Mouse (Mus musculus) midbrain, embryonic 16.5 days (tissue): Measurements from ENCODE around the gene Ube2g2. TPM values are rescaled to one million over a fixed set of nuclear protein-coding genes. Genes with fewer than 3 reads are reported as not detected.

Experiments
- ATAC-seq: fragments of 200-750 bp; cut with Nextera tagmentation; 2 replicates; pipeline ENCODE4 v1.8.0; 2017; ENCODE audit warnings: moderate TSS enrichment
- H3K27ac ChIP-seq: fragments of 300-500 bp; sonication (generic); 2 replicates; pipeline ENCODE4 v1.5.1; 2014; ENCODE audit warnings: mild to moderate bottlenecking, low read length, mixed read lengths
- H3K27me3 ChIP-seq: fragments of 300-500 bp; sonication (generic); 2 replicates; pipeline ENCODE4 v1.6.1; 2014; ENCODE audit warnings: low read depth, low read length, mixed read lengths; ENCODE audit not compliant: control insufficient read depth, insufficient read depth
- H3K36me3 ChIP-seq: fragments of 300-500 bp; sonication (generic); 2 replicates; pipeline ENCODE4 v1.6.1; 2014; ENCODE audit warnings: mild to moderate bottlenecking, low read length, moderate library complexity, mixed read lengths; ENCODE audit not compliant: control insufficient read depth, insufficient read depth
- H3K4me1 ChIP-seq: fragments of 300-500 bp; sonication (generic); 2 replicates; pipeline ENCODE4 v1.6.1; 2014; ENCODE audit warnings: mild to moderate bottlenecking, low read length, mixed read lengths; ENCODE audit not compliant: control insufficient read depth, insufficient read depth
- H3K4me2 ChIP-seq: fragments of 300-500 bp; sonication (generic); 2 replicates; pipeline ENCODE4 v1.6.1; 2014; ENCODE audit warnings: mild to moderate bottlenecking, low read length, mixed read lengths
- H3K4me3 ChIP-seq: fragments of 300-500 bp; sonication (generic); 2 replicates; pipeline ENCODE4 v1.5.1; 2014; ENCODE audit warnings: low read depth, mild to moderate bottlenecking, low read length, moderate library complexity, mixed read lengths
- H3K9ac ChIP-seq: fragments of 300-500 bp; sonication (generic); 2 replicates; pipeline ENCODE4 v1.6.1; 2014; ENCODE audit warnings: low read depth, low read length, mixed read lengths
- H3K9me3 ChIP-seq: fragments of 300-500 bp; sonication (generic); replicated peaks from 2 replicates; pipeline ENCODE4 v1.6.1; 2014; ENCODE audit warnings: mild to moderate bottlenecking, low read length, mixed read lengths; ENCODE audit not compliant: control insufficient read depth, poor library complexity, severe bottlenecking
- WGBS: fragments of 180-500 bp; shearing (Covaris S2); extraction: QIAGEN DNeasy Blood & Tissue Kit; methylation state at CpG from one replicate; pipeline ENCODE4 v1.1.7; 2014; 5-methylcytosine and 5-hydroxymethylcytosine counted together
- polyA plus RNA-seq: library from polyadenylated mRNA; unstranded; fragments of >200 nt; fragmentation: Nextera tagmentation; extraction: Ambion mirVana; gene quantifications from 2 replicates; pipeline ENCODE4 v1.2.1, GENCODE M21; 2015

The Ube2g2 gene
- polyA plus RNA-seq, 1 experiment from 2014 or later, result 80.9 TPM

DNA sequence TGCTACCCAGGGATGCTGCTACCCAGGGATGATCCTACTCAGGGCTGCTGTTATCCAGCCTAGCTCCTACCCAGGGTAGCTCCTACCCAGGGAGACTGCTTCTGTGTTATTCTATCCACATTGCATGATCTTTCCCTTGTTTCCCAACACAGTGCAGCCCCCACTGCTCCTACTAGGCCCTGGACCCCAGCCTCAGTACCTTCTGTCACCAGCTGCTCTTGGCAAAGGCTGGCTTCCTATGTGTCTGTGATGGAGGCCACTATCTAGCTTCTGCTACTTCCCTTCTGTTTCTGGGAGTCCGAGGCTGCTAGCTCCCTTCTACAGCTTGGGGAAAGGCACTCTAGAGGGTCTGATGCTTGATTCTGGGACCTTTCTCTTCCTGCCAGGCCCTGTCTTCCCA, 25.4 kb downstream of the Ube2g2 start:
- Histone ChIP-seq H3K4me1 (no peaks in the 10 kb centered on the region), H3K9me3 (no peaks in the 10 kb centered on the region), H3K4me3 (no peak overlapping the region), H3K9ac (no peak overlapping the region), H3K27me3 (no peaks in the 10 kb centered on the region), H3K36me3 (peaks cover 14% of the 10 kb centered on the region), H3K27ac (no peak overlapping the region), H3K4me2 (no peak overlapping the region)
- no peak for ATAC-seq
- 88% methylated on average over 1 of the region's 1 CpGs for WGBS

DNA sequence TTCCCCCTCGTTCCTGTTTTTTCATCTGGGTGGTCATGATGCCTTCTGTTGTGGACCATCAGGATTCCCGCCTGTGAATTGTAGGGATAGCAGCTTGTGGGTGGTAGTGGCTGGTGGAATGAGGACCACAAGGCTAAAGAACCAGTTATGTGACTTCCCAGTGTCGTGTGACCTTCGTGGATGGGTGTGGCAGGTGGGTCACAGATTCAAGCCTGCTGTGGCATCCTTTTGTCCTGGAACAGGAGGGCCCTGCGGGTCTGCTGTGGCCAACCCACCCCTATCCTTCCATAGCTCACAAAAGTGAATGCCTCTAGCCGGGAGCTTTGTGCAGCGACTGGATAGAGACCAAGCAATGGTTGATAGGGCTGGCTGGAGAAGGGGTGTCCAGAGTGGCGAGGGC, 25.8 kb downstream of the Ube2g2 start:
- Histone ChIP-seq H3K9me3 (no peaks in the 10 kb centered on the region), H3K9ac (no peak overlapping the region), H3K4me3 (no peak overlapping the region), H3K27me3 (no peaks in the 10 kb centered on the region), H3K36me3 (peaks cover 14% of the 10 kb centered on the region), H3K4me2 (no peak overlapping the region), H3K4me1 (no peaks in the 10 kb centered on the region), H3K27ac (no peak overlapping the region)
- ATAC-seq, result no peak
- WGBS, result 82% methylated on average over 8 of the region's 8 CpGs

DNA sequence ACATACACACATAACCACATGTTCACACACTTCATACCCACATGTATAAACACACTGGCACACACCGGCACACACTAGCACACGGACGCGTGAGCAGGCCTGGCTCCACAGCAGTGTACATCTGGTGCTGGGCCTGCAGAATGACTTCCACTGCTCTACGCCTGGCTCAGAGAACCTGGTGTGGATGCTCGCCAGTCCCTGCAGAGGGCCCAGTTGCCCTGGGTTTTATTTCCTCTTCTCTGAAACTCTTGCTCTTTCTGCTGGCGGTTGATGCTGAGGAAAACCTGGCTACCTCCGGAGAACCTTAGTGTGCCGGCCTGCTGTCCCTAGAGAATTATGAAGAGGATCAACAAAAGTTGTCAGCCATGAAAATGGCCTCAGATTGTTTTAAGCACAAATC, 30.0 kb downstream of the Ube2g2 start:
- no peaks in the 10 kb centered on the region for H3K4me1 ChIP-seq
- no peaks in the 10 kb centered on the region for H3K36me3 ChIP-seq
- H3K4me2 ChIP-seq, result no peak overlapping the region
- no peaks in the 10 kb centered on the region for H3K27me3 ChIP-seq
- H3K27ac ChIP-seq, result no peak overlapping the region
- ATAC-seq, result no peak
- 86% methylated on average over 9 of the region's 9 CpGs for WGBS
- no peaks in the 10 kb centered on the region for H3K9me3 ChIP-seq
- H3K9ac ChIP-seq, result no peak overlapping the region
- no peak overlapping the region for H3K4me3 ChIP-seq

DNA sequence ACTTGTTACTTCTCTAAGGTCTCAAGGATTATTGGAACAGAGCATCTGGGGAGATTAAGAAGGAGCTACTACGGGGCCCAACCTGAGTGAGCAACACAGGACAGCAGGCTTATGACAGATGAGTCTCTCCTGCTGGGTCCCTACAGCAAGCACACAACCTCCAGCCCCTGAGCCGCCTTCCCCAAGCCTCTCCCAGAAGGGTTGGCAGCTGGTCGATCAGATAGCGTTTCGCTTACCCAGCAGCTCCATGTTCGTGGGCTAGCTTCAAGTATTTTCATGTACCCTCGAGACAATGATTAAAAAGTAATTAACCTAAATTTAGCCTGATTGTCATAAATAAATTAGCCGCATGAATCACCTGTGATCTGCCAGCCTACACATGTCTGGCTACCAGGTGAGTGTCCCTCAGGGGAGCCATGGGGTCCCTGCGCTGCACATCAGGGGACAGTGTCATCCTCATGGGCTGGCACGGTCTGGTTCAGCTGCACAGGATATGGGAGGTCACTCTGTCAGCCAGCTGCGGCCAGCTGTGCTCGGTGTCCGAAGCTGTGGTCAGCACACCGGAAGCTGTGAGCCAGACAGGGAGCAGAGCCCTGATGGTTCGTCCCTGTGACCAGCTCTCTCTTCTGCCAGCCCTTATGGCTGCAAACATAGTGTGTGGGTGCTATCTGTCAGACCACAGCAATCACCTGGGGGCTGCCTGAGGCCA, 36.4 kb downstream of the Ube2g2 start:
- Histone ChIP-seq H3K36me3 (no peaks in the 10 kb centered on the region), H3K4me2 (no peak overlapping the region), H3K4me1 (no peaks in the 10 kb centered on the region), H3K4me3 (no peak overlapping the region), H3K9me3 (no peaks in the 10 kb centered on the region), H3K27ac (no peak overlapping the region), H3K27me3 (no peaks in the 10 kb centered on the region), H3K9ac (no peak overlapping the region)
- ATAC-seq, result no peak
- WGBS, result 75% methylated on average over 15 of the region's 15 CpGs

DNA sequence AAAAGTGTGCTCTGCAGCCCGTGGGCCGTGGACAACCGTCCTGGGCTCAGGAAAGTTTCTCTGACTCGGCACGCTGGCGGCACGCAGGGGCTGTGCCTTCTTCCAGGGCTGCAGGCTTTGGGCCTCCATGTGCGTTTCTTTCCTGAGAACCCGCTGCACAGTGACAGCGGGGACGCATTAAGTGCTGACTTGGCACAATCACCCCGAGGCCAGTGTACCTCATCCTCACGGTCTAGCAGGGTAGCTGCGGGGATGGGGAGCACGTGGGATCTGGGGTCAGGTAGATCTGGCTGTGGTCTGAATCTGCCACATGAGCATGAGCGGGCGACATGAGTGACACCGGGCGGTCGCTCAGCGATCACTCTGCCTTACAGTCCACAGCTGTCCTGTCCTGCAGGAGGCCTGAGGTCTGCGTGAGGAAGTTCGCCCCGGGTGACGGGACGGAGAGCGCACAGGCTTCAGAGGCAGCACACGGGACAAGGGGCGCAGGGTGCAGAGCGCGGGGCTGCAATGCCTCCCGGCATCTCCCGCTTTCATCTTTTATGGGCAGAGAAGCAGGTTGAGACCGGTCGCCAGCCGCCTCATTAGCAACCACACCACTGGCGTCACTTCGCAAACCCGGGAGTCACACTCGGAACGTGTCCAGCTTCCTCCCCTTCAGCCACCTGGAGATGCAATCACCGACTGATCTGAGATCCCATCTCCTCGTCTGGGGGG, 42.0 kb downstream of the Ube2g2 start:
- Histone ChIP-seq H3K4me3 (no peak overlapping the region), H3K4me2 (no peak overlapping the region), H3K27ac (no peak overlapping the region), H3K9me3 (no peaks in the 10 kb centered on the region), H3K9ac (no peak overlapping the region), H3K27me3 (no peaks in the 10 kb centered on the region), H3K36me3 (no peaks in the 10 kb centered on the region), H3K4me1 (no peaks in the 10 kb centered on the region)
- 61% methylated on average over 43 of the region's 43 CpGs for WGBS
- ATAC-seq, result no peak

DNA sequence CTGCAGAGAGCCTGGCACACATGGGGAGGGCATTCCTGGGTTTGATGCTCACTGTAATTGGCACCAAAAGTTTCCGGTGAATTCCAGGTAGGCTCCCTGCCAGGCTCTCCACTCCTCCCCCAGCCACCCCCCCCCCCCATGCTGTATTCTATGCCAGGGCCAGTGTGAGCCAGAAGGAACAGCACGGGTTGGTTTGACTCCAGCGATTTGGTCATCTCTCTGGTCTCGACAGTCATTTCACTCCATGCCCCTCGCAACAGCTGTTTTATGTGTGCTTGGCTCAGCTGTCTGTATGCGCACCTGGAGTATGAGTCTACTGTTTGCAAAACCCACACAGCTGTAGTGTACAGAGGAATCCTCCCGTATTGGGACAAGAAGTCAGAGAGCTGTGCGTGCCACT, 44.3 kb downstream of the Ube2g2 start:
- no peaks in the 10 kb centered on the region for H3K9me3 ChIP-seq
- H3K4me1 ChIP-seq, result no peaks in the 10 kb centered on the region
- H3K9ac ChIP-seq, result no peak overlapping the region
- H3K4me3 ChIP-seq, result no peak overlapping the region
- H3K27ac ChIP-seq, result no peak overlapping the region
- no peaks in the 10 kb centered on the region for H3K36me3 ChIP-seq
- WGBS, result 78% methylated on average over 8 of the region's 8 CpGs
- no peaks in the 10 kb centered on the region for H3K27me3 ChIP-seq
- no peak overlapping the region for H3K4me2 ChIP-seq
- no peak for ATAC-seq

DNA sequence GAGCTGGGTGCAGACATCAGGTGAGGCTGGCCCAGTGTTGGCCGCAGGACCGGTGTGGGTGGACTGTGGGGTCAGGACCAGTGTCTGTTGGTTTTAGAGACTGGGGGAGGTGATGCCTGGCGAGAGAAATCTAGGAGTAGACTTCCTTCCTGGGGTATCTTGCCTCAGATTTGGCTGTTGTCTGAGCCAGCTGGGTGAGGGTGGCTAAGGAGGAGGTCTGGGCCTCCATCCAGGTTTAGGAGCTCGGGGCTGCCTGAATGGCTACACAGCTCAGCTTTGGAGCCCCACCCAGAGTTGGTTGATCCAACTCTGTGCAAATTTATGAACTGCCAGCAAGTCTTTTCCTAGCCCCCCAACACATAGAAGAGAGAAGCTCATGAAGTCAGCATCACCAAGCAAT, 45.3 kb downstream of the Ube2g2 start:
- H3K9ac ChIP-seq, result no peak overlapping the region
- 86% methylated on average over 4 of the region's 4 CpGs for WGBS
- no peak overlapping the region for H3K4me3 ChIP-seq
- no peaks in the 10 kb centered on the region for H3K4me1 ChIP-seq
- no peaks in the 10 kb centered on the region for H3K9me3 ChIP-seq
- no peaks in the 10 kb centered on the region for H3K36me3 ChIP-seq
- H3K4me2 ChIP-seq, result no peak overlapping the region
- H3K27ac ChIP-seq, result no peak overlapping the region
- no peak for ATAC-seq
- no peaks in the 10 kb centered on the region for H3K27me3 ChIP-seq

DNA sequence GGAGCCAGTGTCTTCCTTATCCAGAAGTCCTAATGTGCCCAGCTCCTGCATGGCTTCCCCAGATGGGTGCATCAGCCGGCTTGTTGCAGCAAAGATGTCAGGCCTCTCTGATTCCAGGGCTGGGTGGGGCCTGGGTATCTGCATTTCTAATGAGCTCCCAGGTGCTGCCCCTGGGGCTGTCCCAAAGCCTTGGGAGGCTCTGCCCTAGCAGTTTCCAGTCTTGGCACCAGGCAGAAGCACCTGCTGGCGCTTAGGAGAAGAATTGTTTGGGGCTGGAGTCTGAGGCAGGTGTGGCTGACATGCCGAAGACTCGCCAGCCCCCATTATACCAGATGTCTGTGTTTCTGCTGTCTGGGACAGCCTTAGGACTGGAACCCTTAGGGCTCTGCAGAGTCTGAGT, 48.6 kb downstream of the Ube2g2 start:
- no peaks in the 10 kb centered on the region for H3K27me3 ChIP-seq
- H3K4me1 ChIP-seq, result no peaks in the 10 kb centered on the region
- H3K9me3 ChIP-seq, result no peaks in the 10 kb centered on the region
- H3K27ac ChIP-seq, result no peak overlapping the region
- no peak overlapping the region for H3K4me3 ChIP-seq
- H3K36me3 ChIP-seq, result no peaks in the 10 kb centered on the region
- no peak for ATAC-seq
- WGBS, result 74% methylated on average over 4 of the region's 4 CpGs
- H3K4me2 ChIP-seq, result no peak overlapping the region
- no peak overlapping the region for H3K9ac ChIP-seq

DNA sequence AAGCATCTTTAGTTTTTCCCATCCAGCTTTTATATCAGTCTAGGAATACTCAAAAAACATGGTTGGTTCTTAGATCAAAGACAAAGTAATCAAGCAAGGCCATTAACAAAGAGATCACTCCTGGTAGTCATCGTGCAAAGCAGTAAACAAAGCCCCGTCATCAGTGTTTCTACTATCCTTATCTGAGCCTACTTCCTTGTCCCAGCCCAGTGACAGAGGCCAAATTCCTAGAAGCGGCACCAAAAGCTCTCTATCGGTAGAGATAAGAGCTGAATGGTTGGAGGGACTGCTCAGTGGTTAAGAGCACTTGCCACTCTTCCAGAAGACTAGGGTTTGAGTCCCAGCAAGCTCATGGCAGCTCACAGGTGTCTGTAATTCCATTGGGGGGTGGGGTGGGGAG, 49.4 kb downstream of the Ube2g2 start:
- no peak overlapping the region for H3K4me3 ChIP-seq
- no peak overlapping the region for H3K9ac ChIP-seq
- H3K9me3 ChIP-seq, result no peaks in the 10 kb centered on the region
- no peak overlapping the region for H3K27ac ChIP-seq
- no peak overlapping the region for H3K4me2 ChIP-seq
- H3K36me3 ChIP-seq, result no peaks in the 10 kb centered on the region
- H3K27me3 ChIP-seq, result 0 out of 2 replicates have a peak, but pooled peaks cover 2% of the 10 kb centered on the region
- no peak for ATAC-seq
- WGBS, result 89% methylated on average over 4 of the region's 4 CpGs
- no peaks in the 10 kb centered on the region for H3K4me1 ChIP-seq
